Mouse (Mus musculus) bone marrow macrophage, adult 2 months (primary cell): ENCODE measurements around the gene Eif2d. TPM values are rescaled to one million over a fixed set of nuclear protein-coding genes. Genes with fewer than 3 reads are reported as not detected.

Experiments used
- H3K27ac ChIP-seq: 2 replicates; pipeline ENCODE4 v1.5.1; 2012; ENCODE audit warnings: low read depth, low read length; ENCODE audit not compliant: insufficient read depth
- H3K4me1 ChIP-seq: 2 replicates; pipeline ENCODE4 v1.6.1; 2012; ENCODE audit warnings: low read length; ENCODE audit not compliant: control insufficient read depth, insufficient read depth
- H3K4me3 ChIP-seq: 2 replicates; pipeline ENCODE4 v1.5.1; 2012; ENCODE audit warnings: mild to moderate bottlenecking, low read length, moderate library complexity; ENCODE audit not compliant: insufficient read depth
- CTCF ChIP-seq: IDR thresholded peaks from 2 replicates; pipeline ENCODE4 v1.5.1; 2012; ENCODE audit warnings: low read depth, mild to moderate bottlenecking, low read length, moderate library complexity
- POLR2A ChIP-seq: IDR thresholded peaks from 2 replicates; pipeline ENCODE4 v1.6.1; 2012; ENCODE audit warnings: mild to moderate bottlenecking, low read depth, low read length, borderline replicate concordance
- polyA plus RNA-seq: library from polyadenylated mRNA; stranded (reverse); fragments of >200 nt; gene quantifications from 2 replicates; pipeline ENCODE4 v1.2.4, GENCODE M21; 2012; ENCODE audit not compliant: missing spikeins, insufficient read depth, insufficient read length

Gene Eif2d
- polyA plus RNA-seq, 1 experiment = 23.2 TPM

DNA sequence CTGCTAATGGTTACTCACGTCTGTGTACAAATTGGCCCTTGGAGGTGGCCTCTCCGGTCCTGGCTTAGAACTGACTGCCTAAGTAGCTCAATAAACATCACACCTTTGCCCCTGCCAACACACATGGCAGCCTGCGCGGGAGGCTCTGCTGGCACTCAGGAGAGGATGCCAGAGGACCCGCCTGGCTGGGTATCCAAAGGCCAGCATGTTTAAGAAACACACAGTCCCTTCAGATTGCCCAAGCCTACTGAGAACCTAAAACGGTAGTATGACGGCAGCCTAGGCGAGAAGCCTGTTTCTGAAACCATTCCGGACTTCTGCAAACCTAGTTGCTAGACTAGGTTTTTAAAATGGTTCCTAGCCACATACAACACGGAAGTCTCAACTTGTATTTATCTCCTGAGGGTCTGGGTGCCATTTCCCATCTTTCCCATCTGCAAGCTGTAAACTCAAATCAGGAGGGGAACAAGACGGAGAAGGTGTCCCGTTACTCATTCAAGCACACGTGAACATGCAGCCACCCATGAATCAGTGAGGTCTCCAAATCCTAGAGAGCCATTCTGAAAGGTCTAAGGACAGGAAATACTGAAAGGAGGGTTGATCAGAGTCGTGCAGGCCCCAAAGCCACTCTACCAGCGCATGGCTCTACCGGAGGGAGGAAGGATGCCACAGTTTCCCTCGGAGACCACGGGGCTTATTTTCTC is 46.3 kb downstream of the Eif2d start:
- TF ChIP-seq POLR2A (no peak), CTCF (no peak)
- peak overlapping the region; percentile 85 for H3K4me3 ChIP-seq
- H3K4me1 ChIP-seq = peaks cover 15% of the 10 kb centered on the region
- H3K27ac ChIP-seq = peak overlapping the region; percentile 88

DNA sequence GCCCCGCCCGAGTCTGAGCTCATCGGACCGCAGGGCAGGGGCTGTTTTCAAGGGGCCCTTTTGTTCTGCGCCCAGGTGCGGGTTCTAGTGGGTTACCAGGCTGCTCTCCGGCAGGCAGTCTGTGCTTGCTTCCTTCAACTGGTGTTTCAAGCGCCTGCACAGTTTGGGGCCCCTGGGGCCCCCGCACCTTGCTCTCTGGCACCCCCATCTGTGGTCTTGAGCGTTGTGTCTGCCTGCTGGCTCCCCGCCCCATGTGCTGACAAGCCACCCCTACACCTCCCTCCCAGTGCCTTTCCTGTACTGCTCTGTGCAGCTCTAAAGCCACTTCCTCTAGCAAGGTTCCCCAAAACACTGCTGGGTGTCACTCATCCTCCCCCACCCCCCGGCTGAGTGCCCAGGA is 47.0 kb downstream of the Eif2d start:
- H3K4me3 ChIP-seq = peak overlapping the region; percentile 85
- H3K27ac ChIP-seq = peak overlapping the region; percentile 88
- TF ChIP-seq CTCF = peak; percentile 25; the same call in 1 of the 2 replicates
- no peak for TF ChIP-seq POLR2A
- peaks cover 15% of the 10 kb centered on the region for H3K4me1 ChIP-seq

DNA sequence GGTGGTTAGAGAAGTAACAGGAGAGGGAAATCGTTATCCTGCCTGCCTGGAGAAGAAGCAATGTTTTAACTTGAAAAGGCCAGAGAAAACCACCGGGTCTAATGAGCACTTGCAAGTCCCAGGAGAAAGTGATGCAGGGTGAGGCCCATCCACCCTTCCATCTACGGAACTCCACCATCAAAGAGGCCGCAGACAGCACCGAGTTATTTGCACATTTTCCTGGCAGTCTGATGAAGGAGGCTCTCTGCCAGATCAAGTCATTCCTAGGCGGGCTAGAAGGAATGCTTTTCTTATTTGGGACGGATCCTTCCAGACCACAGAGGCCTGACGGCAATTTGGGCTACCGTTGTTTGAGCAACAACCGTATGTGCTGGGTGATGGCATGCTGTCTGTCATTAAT is 47.6 kb downstream of the Eif2d start:
- Histone ChIP-seq H3K4me1 (peaks cover 15% of the 10 kb centered on the region), H3K4me3 (no peak overlapping the region), H3K27ac (peak overlapping the region; percentile 20; the same call in 1 of the 2 replicates)
- TF ChIP-seq CTCF (no peak), POLR2A (no peak)

DNA sequence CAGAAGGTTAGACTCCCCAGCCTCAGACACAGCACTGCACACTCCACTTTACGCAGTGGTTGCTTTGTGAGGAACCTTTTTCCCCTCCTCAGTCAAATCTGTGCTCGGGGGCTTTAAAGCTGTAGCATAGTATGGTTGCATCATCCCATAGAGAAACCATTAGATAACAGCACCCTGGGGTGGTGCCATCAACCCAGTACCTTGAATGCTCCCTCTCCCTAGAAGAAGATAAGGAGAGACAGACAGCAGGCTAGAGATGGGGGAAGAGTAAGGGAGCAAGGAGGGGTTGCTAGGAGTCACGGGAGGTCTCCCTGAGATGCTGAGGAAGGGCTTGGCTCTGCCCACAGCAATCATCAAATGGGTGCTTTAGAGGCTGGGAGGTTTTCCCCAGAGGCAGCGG is 48.4 kb downstream of the Eif2d start:
- no peak overlapping the region for H3K4me3 ChIP-seq
- TF ChIP-seq CTCF (no peak), POLR2A (no peak)
- peaks cover 15% of the 10 kb centered on the region for H3K4me1 ChIP-seq
- no peak overlapping the region for H3K27ac ChIP-seq

DNA sequence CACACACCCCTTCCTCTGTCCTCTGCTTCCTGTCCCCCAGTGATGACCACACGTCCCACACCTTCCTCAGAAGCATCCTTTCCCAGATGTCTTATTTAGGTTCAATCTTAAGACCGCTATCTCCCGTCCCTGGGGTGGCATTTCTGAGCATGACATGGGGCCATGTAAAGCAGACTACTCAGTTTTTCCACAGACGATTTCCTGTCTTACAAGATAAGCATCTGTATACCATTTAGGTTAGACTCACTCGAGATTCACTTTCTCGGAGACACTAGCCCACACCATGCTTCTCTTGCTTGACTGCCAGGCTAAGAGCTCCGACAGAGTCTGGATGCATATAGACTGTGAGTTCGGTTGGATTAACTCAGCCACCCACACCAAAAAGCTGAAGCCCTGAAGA is 51.5 kb downstream of the Eif2d start:
- no peak overlapping the region for H3K4me3 ChIP-seq
- no peak overlapping the region for H3K27ac ChIP-seq
- peaks cover 5% of the 10 kb centered on the region for H3K4me1 ChIP-seq
- no peak for TF ChIP-seq POLR2A
- no peak for TF ChIP-seq CTCF

DNA sequence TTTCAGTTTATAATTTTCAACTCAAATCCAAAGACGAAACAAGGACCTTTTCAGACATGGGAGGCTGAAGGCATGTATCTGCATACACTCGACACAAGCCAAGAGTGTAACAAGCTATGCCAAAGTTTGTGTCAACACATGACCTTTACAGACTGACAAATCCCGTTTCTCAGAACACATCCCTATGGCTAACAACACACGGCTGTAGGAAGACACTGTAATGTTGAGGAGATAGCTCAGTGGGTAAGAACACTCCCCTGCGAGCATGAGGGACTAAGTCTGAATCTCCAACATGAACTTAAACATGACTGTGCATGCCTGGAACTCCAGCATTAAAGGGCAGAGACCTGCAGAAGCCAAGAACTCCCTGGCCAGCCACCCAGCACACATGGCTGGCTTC is 53.4 kb downstream of the Eif2d start:
- Histone ChIP-seq H3K4me3 (no peak overlapping the region), H3K4me1 (no peaks in the 10 kb centered on the region), H3K27ac (no peak overlapping the region)
- no peak for TF ChIP-seq CTCF
- TF ChIP-seq POLR2A = no peak

DNA sequence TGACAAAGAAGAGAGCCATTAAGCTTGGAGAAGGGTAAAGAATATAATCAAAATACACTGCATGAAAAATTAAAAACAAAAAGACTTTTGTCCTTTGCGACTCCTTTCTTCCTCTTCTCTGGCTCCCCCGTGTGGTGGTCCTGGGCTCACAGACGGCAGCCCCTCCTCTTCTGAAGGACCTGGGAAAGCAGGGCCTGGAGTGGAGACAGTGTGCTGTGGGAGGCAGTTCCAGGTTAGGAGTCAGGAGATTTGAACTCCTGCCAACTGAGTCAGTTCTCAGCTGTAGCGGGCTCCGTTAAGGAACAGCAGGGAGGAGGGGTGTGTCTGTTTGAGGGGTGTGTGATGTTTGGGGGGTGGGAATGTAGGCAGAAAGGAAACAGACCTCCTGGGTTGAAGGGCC is 54.5 kb downstream of the Eif2d start:
- no peak overlapping the region for H3K4me3 ChIP-seq
- no peak overlapping the region for H3K27ac ChIP-seq
- TF ChIP-seq POLR2A = no peak
- TF ChIP-seq CTCF = peak; percentile 58
- no peaks in the 10 kb centered on the region for H3K4me1 ChIP-seq

DNA sequence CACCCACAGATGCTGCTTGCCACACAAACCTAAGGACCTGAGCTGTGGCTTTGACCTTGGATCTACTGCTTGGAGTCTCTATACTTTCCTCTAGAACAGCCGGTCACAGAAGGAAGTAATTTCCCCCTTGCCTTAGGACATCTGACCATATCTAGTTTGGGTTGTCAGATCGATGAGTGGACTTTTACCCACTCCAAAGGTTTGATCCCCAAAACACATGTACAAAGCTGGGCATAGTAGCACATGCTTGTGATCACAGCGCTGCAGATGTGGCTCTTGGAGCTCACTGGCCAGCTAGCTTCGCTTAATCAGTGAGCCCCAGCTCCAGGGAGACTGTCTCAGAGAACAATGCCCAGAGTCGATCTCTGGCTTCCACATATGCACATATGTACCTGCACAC is 55.1 kb downstream of the Eif2d start:
- peaks cover 3% of the 10 kb centered on the region for H3K4me1 ChIP-seq
- H3K27ac ChIP-seq = no peak overlapping the region
- TF ChIP-seq CTCF (no peak), POLR2A (no peak)
- H3K4me3 ChIP-seq = no peak overlapping the region

DNA sequence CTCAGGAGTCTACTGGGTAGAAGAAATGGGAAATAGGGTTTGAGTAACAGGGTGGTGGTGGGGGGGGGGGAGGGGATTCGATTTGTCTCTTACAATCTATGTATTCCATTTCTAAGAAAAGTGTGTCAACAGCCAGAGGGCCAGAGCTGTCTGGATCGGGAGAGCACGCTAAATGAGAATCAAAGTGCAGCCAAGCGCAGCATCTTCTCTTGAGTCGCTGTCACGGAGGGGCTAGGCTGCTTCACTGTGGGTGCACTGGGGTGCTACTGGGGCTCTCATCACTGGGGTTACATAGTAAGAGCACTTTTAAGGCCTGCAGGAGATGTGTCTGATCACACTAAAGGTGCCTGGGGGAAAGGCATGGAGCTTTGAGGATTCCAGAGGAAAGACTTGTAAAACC is 55.8 kb downstream of the Eif2d start:
- H3K27ac ChIP-seq = no peak overlapping the region
- TF ChIP-seq POLR2A (no peak), CTCF (no peak)
- no peak overlapping the region for H3K4me3 ChIP-seq
- H3K4me1 ChIP-seq = peaks cover 6% of the 10 kb centered on the region

DNA sequence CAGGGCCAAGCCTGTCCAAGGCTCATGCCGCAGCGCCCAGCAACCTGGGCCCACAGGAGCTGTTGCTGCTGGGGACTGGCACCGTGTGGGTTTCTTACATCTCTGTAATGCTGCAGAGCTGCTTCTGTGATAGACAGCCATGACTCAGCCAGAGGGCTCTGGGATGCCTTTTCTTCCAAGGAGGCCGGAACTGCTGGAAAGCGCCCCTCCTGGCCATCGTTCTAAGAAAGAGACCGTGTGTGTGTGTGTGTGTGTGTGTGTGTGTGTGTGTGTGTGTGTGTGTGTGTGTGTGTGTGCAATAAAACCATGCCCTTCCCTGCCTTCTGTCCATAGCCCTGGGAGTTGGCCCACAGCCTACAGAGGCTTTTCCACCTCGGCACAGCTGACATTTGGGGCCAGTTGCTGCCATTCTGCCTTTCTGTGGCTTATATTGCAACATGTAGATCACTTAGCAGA is 57.0 kb downstream of the Eif2d start:
- H3K4me1 ChIP-seq = peaks cover 6% of the 10 kb centered on the region
- H3K27ac ChIP-seq = no peak overlapping the region
- TF ChIP-seq CTCF (no peak), POLR2A (no peak)
- no peak overlapping the region for H3K4me3 ChIP-seq
